Mouse (Mus musculus) spleen, adult 18-20 months (tissue): Measurements from ENCODE around the gene Ehf.

ENCODE experiments used
- DNase-seq, 2 experiments: peaks; one replicate each; pipeline ENCODE4 v3.0.0; 2022; ENCODE audit warnings: mixed read lengths in 2 of 2

Ehf gene

GRCm38 (mm10) chr2:103293214-103293613 is 9.9 kb downstream of the Ehf start:
- DNase-seq: no peak

- no peak for DNase-seq
These were observed 12.3 kb downstream of the Ehf start for GRCm38 (mm10) chr2:103290705-103291269.

- DNase-seq: no peak
These were observed 12.9 kb downstream of the Ehf start for GRCm38 (mm10) chr2:103290167-103290566.

- DNase-seq: no peak
These were observed 13.6 kb downstream of the Ehf start for GRCm38 (mm10) chr2:103289407-103289950.

GRCm38 (mm10) chr2:103287716-103288115 is 15.4 kb downstream of the Ehf start:
- no peak for DNase-seq

GRCm38 (mm10) chr2:103285561-103285960 is 17.5 kb downstream of the Ehf start:
- DNase-seq: no peak

GRCm38 (mm10) chr2:103283730-103284129 is 19.3 kb downstream of the Ehf start:
- DNase-seq: no peak

GRCm38 (mm10) chr2:103282184-103282750 is 20.8 kb downstream of the Ehf start:
- DNase-seq: no peak

- no peak for DNase-seq
These were observed 23.2 kb downstream of the Ehf start for GRCm38 (mm10) chr2:103279927-103280326.

GRCm38 (mm10) chr2:103278476-103278875 is 24.6 kb downstream of the Ehf start:
- DNase-seq: no peak

GRCm38 (mm10) chr2:103277794-103278193 is 25.3 kb downstream of the Ehf start:
- no peak for DNase-seq

- DNase-seq: no peak
These were observed 27.6 kb downstream of the Ehf start for GRCm38 (mm10) chr2:103275316-103275960.

- DNase-seq: no peak
These were observed 28.3 kb downstream of the Ehf start for GRCm38 (mm10) chr2:103274803-103275202.

- no peak for DNase-seq
These were observed 28.8 kb downstream of the Ehf start for GRCm38 (mm10) chr2:103274270-103274669.

- no peak for DNase-seq
These were observed 31.6 kb downstream of the Ehf start for GRCm38 (mm10) chr2:103271481-103271880.

GRCm38 (mm10) chr2:103270556-103271160 is 32.4 kb downstream of the Ehf start:
- no peak for DNase-seq

GRCm38 (mm10) chr2:103239086-103239485 is 64.0 kb downstream of the Ehf start:
- DNase-seq: no peak

- no peak for DNase-seq
These were observed 76.3 kb downstream of the Ehf start for GRCm38 (mm10) chr2:103226781-103227180.

GRCm38 (mm10) chr2:103220871-103221270 is 82.2 kb downstream of the Ehf start:
- DNase-seq: no peak

GRCm38 (mm10) chr2:103218323-103218722 is 84.8 kb downstream of the Ehf start:
- no peak for DNase-seq

- DNase-seq: no peak
These were observed 87.3 kb downstream of the Ehf start for GRCm38 (mm10) chr2:103215801-103216200.

GRCm38 (mm10) chr2:103214861-103215260 is 88.2 kb downstream of the Ehf start:
- no peak for DNase-seq

GRCm38 (mm10) chr2:103213547-103213946 is 89.5 kb downstream of the Ehf start:
- DNase-seq: no peak
